Mouse (Mus musculus) heart, postnatal 0 days (tissue): ENCODE results near the gene Cdipt.

ENCODE experiments used
- CTCF ChIP-seq: IDR thresholded peaks from 2 replicates; pipeline ENCODE4 v1.5.1; 2016; ENCODE audit warnings: antibody characterized with exemption, control low read depth, low read depth
- EP300 ChIP-seq: IDR thresholded peaks from 2 replicates; pipeline ENCODE4 v1.6.1; 2016; ENCODE audit warnings: antibody characterized with exemption, low read depth

- no peak for TF ChIP-seq CTCF
- TF ChIP-seq EP300: no peak
Observed at GRCm38 (mm10) chr7:127023896-127024690, 48.4 kb downstream of the Cdipt start.
